Mouse (Mus musculus) embryonic facial prominence, embryonic 14.5 days (tissue): Measurements from ENCODE around the gene Slc30a3. TPM values are rescaled to one million over a fixed set of nuclear protein-coding genes. Genes with fewer than 3 reads are reported as not detected.
A peak's percentile ranks its signal among the peaks of the same experiment; 100 is the strongest.
"Not testable (repeated sequence)": the region's sequence is repeated elsewhere in the genome, so short reads cannot be mapped to it uniquely, and the experiment has no call there.

Experiments
- ATAC-seq: fragments of 200-750 bp; cut with Nextera tagmentation; 2 replicates; pipeline ENCODE4 v1.8.0; 2017; ENCODE audit warnings: low read depth, moderate number of reproducible peaks, moderate TSS enrichment
- DNase-seq: peaks from one replicate; pipeline ENCODE4 v3.0.0-alpha.2; 2015; ENCODE audit warnings: low spot score
- H3K27ac ChIP-seq: fragments of 300-500 bp; sonication (generic); replicated peaks from 2 replicates; pipeline ENCODE4 v1.5.1; 2014; ENCODE audit warnings: low read depth, mild to moderate bottlenecking, low read length, moderate library complexity
- H3K27me3 ChIP-seq: fragments of 300-500 bp; sonication (generic); replicated peaks from 2 replicates; pipeline ENCODE4 v1.6.1; 2014; ENCODE audit warnings: low read length; ENCODE audit not compliant: control insufficient read depth, insufficient read depth
- H3K36me3 ChIP-seq: fragments of 300-500 bp; sonication (generic); 2 replicates; pipeline ENCODE4 v1.6.1; 2014; ENCODE audit warnings: low read length, mixed read lengths; ENCODE audit not compliant: control insufficient read depth, insufficient read depth
- H3K4me1 ChIP-seq: fragments of 300-500 bp; sonication (generic); 2 replicates; pipeline ENCODE4 v1.6.1; 2014; ENCODE audit warnings: antibody characterized with exemption, low read length; ENCODE audit not compliant: control insufficient read depth, insufficient read depth
- H3K4me2 ChIP-seq: fragments of 300-500 bp; sonication (generic); 2 replicates; pipeline ENCODE4 v1.6.1; 2014; ENCODE audit warnings: low read depth, mild to moderate bottlenecking, low read length, moderate library complexity, mixed read lengths
- H3K4me3 ChIP-seq: fragments of 300-500 bp; sonication (generic); 2 replicates; pipeline ENCODE4 v1.5.1; 2014; ENCODE audit warnings: low read depth, mild to moderate bottlenecking, low read length
- H3K9ac ChIP-seq: fragments of 300-500 bp; sonication (generic); 2 replicates; pipeline ENCODE4 v1.6.1; 2014; ENCODE audit warnings: low read depth, mild to moderate bottlenecking, low read length, moderate library complexity, mixed read lengths
- H3K9me3 ChIP-seq: fragments of 300-500 bp; sonication (generic); 2 replicates; pipeline ENCODE4 v1.6.1; 2016; ENCODE audit warnings: low read length; ENCODE audit not compliant: control insufficient read depth
- WGBS: fragments of 180-500 bp; shearing (Covaris S2); extraction: QIAGEN DNeasy Blood & Tissue Kit; methylation state at CpG from one replicate; pipeline ENCODE4 v1.1.7; 2014; 5-methylcytosine and 5-hydroxymethylcytosine counted together
- polyA plus RNA-seq: library from polyadenylated mRNA; unstranded; fragments of >200 nt; fragmentation: Nextera tagmentation; extraction: Ambion mirVana; gene quantifications from 2 replicates; pipeline ENCODE4 v1.2.1, GENCODE M21; 2014

Slc30a3 gene
- polyA plus RNA-seq, 1 experiment from 2014 or later = 0.93 TPM

DNA sequence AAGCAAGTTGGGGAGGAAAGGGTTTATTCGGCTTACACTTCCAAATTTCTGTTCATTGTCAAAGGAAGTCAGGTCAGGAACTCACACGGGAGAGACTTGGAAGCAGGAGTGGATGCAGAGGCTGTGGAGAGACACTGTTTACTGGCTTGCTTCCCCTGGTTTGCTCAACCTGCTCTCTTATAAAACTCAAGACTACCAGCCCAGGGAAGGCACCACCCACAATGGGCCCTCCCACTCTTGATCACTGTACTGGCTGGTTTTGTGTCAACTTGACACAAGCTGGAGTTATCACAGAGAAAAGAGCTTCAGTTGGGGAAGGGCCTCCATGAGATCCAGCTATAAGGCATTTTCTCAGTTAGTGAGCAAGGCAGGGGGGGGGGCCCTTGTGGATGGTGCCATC is 37.0 kb downstream of the Slc30a3 start:
- no peaks in the 10 kb centered on the region for H3K4me1 ChIP-seq
- no peak overlapping the region for H3K4me3 ChIP-seq
- H3K36me3 ChIP-seq = peaks cover 96% of the 10 kb centered on the region
- H3K27ac ChIP-seq = no peak overlapping the region
- no peak overlapping the region for H3K9ac ChIP-seq
- ATAC-seq (no peak), DNase-seq (no peak)
- 88% methylated on average over 2 of the region's 2 CpGs for WGBS
- H3K4me2 ChIP-seq = no peak overlapping the region
- no peaks in the 10 kb centered on the region for H3K27me3 ChIP-seq
- no peaks in the 10 kb centered on the region for H3K9me3 ChIP-seq

DNA sequence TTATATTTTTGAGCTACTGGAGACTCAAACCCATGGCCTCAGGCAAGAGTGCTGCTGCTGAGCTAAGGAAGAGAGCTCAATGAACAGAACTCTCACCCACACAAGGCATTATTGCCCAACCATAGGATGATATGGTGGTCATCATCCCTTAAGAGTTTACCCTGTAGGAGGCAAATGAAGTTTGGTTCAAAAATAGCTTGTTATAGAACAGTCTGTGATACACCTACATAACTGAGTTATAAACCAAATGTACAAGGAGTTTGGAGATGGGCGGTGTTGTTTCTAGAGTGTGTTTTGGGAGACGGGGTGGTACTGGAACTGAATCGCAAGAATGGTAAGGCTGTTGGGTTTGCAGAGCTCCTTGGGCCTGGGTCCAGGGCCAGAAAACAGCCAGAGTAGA is 38.2 kb downstream of the Slc30a3 start:
- Histone ChIP-seq H3K36me3 (peaks cover 94% of the 10 kb centered on the region), H3K4me1 (no peaks in the 10 kb centered on the region), H3K9ac (no peak overlapping the region), H3K4me3 (no peak overlapping the region), H3K4me2 (no peak overlapping the region), H3K9me3 (no peaks in the 10 kb centered on the region), H3K27me3 (no peaks in the 10 kb centered on the region), H3K27ac (no peak overlapping the region)
- ATAC-seq (no peak), DNase-seq (no peak)
- 100% methylated on average over 3 of the region's 3 CpGs for WGBS

DNA sequence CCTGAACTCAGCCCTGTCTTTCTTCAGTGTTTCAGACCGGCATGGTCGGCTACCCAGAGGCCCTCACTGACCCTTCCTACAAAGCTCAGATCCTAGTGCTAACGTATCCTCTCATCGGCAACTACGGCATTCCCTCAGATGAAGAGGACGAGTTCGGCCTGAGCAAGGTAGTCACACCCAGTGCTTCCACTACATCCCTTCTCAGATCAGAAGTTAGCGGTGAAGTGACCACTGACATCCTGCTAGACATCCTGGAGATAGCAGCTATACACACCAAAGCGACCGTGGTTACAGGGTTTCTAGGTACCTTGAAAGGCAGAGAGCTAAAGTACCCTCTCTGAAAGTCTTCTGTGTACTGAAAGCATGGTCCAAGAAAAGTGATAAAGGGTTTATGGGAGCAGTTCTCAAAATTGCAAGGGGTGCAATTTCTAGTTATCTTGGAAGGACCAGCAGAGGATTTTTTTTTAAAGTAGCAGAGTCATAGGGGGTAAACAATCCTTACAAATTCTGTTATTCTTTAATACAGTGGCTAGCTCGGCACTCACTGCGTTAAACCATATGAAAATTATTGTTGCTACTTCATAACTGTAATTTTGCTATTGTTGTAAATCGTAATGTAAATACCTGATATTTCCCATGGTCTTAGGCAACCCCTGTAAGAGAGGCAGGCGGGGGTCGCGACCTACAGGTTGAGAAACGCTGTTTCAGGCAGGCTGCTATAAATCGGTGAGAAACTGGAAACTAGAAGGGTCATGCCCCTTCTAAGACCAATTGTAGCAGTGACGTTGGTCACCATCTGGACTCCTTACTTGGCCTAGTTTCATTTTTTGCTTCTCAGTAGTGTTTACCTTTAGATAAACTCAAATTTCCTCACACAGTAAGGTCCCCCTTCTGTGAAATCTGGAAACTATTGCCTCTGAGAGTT is 52.6 kb downstream of the Slc30a3 start:
- Histone ChIP-seq H3K4me3 (peak overlapping the region; percentile 55), H3K9ac (peak overlapping the region; percentile 78), H3K4me1 (peaks cover 5% of the 10 kb centered on the region), H3K27ac (peak overlapping the region; percentile 73; the same call in 1 of the 2 replicates), H3K36me3 (peaks cover 38% of the 10 kb centered on the region), H3K27me3 (no peaks in the 10 kb centered on the region), H3K4me2 (peak overlapping the region; percentile 73), H3K9me3 (no peaks in the 10 kb centered on the region)
- WGBS = 14% methylated on average over 19 of the region's 19 CpGs
- DNase-seq (no peak), ATAC-seq (peak; percentile 20)

DNA sequence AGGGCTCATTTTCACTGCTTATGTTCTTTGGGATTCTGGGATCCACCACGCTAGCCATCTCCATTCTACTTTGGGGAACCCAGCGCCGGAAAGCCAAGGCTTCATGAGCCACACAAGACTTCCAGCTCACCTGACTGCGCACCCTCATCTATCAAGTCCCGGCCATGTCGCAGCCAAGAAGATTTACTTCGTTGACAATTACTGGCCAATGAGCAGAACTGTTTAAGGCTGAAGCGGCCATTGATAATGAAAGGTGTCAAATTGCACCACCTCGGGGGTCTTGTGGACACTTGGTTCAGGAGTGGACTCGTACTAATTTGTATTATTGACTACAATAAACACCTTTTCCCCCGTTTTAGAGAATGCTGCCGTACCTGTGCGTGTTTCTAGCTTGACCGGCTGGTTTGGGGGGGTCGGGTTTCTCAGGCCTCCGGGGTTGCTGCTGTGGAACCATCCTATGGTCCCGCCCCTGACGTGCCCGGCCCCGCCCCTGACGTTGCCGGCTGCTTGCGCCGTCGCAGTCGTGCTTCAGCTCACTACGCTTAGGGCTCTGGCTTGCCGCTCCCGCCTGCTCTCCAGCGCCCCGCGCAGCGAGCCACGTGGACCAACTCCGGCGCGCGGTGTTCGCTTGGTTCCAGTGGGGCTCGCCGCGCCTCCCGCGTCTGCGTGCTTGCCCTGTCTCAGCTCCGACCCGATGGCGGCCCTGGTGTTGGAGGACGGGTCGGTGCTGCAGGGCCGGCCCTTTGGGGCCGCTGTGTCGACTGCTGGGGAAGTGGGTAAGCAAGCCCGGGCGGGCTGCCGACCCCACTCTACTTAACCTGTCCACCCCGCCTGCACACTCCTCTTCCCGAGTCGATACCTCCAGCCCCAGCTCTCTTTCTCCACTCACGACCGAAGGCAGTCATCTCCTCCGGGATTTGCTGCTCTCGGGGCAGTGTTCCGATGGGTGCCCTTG is 53.5 kb downstream of the Slc30a3 start, which contains the start of gene Cad:
Cad (plus strand) TSS at position 520 of the 955 bp plus-strand sequence.
- H3K36me3 ChIP-seq = peaks cover 29% of the 10 kb centered on the region
- H3K9me3 ChIP-seq = no peaks in the 10 kb centered on the region
- H3K27ac ChIP-seq = peak within 1 kb of the TSS; percentile 73
- H3K4me2 ChIP-seq = peak within 1 kb of the TSS; percentile 73
- peaks cover 5% of the 10 kb centered on the region for H3K4me1 ChIP-seq
- peak within 1 kb of the TSS; percentile 55 for H3K4me3 ChIP-seq
- ATAC-seq (peak; percentile 98), DNase-seq (peak; percentile 97)
- H3K27me3 ChIP-seq = no peaks in the 10 kb centered on the region
- WGBS = under 1% methylated on average over 39 of the region's 64 CpGs
- H3K9ac ChIP-seq = peak within 1 kb of the TSS; percentile 78

DNA sequence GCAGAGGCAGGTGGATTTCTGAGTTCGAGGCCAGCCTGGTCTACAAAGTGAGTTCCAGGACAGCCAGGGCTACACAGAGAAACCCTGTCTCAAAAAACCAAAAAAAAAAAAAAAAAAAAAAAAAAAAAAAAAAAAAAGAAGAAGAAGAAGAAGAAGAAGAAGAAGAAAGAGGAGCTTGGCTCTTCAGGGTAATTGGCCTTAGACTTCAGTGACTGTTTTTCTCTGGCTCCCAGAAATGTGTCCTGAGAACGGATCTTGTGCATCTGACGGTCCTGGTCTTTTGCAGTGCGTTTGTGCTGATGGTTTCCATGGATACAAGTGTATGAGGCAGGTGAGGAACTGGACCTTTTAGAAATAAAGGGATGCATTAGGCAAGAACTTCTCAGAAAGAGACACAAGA is 54.3 kb downstream of the Slc30a3 start:
- not testable (repeated sequence) for ATAC-seq, H3K27me3 ChIP-seq, H3K4me1 ChIP-seq, DNase-seq, H3K9me3 ChIP-seq
- Histone ChIP-seq H3K36me3 (peaks cover 21% of the 10 kb centered on the region), H3K4me2 (peak overlapping the region; percentile 73), H3K9ac (peak overlapping the region; percentile 78), H3K27ac (peak overlapping the region; percentile 73; the same call in 1 of the 2 replicates), H3K4me3 (peak overlapping the region; percentile 55; the same call in 1 of the 2 replicates)
- 58% methylated on average over 4 of the region's 4 CpGs for WGBS

DNA sequence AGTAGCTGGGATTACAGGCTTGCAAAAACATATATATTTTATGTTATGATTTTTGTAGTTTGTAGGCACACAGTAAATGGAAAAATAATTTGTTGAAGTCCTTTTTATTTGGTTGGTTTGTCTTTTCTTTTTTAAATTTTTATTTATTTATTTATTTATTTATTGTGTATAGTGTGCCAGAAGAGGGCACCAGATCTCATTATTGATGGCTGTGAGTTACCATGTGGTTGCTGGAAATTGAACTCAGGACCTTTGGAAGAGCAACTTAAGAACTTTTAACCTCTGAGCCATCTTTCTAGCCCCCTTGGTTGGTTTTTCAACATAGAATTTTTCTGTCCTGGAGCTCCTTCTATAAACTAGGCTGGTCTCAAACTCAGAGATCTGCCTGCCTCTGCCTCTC is 57.6 kb downstream of the Slc30a3 start:
- ATAC-seq (no peak), DNase-seq (no peak)
- Histone ChIP-seq H3K9me3 (no peaks in the 10 kb centered on the region), H3K27me3 (no peaks in the 10 kb centered on the region), H3K36me3 (peaks cover 13% of the 10 kb centered on the region), H3K27ac (no peak overlapping the region), H3K4me2 (no peak overlapping the region), H3K4me3 (no peak overlapping the region), H3K4me1 (no peaks in the 10 kb centered on the region; the same call in 1 of the 2 replicates), H3K9ac (no peak overlapping the region)

DNA sequence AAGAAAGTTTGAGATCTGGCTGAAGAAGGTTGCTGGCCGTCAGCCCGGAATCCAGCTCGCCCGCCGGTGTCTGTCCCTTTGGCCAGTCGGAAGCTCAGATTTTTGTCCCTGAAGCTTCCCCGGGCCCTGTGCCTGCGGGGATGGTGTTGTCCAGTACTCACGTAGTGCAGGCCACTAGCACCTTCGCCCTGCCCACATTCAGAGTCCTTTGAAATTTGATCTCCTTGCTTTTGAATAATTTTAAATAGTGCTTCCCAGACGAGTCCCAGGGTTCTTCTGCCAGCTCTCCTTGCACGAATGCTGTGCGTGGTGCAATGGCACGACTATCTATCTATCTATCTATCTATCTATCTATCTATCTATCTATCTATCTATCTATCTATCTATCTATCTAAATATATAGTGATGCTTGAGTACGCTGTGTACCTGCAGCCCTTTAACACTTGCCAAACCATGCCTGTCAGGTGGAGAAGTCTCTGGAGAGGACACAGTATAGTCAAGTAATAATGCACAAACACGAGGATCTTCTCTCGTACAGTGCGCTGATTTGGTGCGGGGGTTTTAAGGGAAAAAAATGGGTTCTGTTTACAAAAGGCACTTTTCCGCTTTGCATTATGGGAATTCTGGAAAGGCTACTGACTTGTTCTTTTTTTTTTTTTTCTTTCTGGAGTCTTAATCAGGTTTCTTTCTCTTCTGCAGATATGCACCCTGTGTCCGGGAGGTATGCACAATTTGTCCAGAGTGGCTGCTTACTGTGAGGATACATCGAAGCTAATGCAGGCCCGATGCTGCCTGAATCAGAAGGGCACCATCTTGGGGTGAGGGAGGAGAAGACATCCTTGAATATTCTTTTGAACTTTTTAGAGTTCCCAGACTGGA is 59.0 kb downstream of the Slc30a3 start, which contains the start of gene Slc5a6:
Slc5a6 (minus strand) TSS at position 162 of the 879 bp plus-strand sequence.
- Histone ChIP-seq H3K27ac (peak within 1 kb of the TSS; percentile 95), H3K9me3 (no peaks in the 10 kb centered on the region), H3K4me1 (no peaks in the 10 kb centered on the region; the same call in 1 of the 2 replicates), H3K4me2 (peak within 1 kb of the TSS; percentile 70), H3K36me3 (peaks cover 13% of the 10 kb centered on the region), H3K9ac (peak within 1 kb of the TSS; percentile 90), H3K27me3 (no peaks in the 10 kb centered on the region), H3K4me3 (peak within 1 kb of the TSS; percentile 81)
- WGBS = under 1% methylated on average over 23 of the region's 23 CpGs
- ATAC-seq = peak; percentile 34
- DNase-seq = peak; percentile 83
